Mouse (Mus musculus): ENCODE measurements around the gene Ubxn2a.
"Not testable (repeated sequence)": the region's sequence is repeated elsewhere in the genome, so short reads cannot be mapped to it uniquely, and the experiment has no call there.

Ubxn2a gene

DNA sequence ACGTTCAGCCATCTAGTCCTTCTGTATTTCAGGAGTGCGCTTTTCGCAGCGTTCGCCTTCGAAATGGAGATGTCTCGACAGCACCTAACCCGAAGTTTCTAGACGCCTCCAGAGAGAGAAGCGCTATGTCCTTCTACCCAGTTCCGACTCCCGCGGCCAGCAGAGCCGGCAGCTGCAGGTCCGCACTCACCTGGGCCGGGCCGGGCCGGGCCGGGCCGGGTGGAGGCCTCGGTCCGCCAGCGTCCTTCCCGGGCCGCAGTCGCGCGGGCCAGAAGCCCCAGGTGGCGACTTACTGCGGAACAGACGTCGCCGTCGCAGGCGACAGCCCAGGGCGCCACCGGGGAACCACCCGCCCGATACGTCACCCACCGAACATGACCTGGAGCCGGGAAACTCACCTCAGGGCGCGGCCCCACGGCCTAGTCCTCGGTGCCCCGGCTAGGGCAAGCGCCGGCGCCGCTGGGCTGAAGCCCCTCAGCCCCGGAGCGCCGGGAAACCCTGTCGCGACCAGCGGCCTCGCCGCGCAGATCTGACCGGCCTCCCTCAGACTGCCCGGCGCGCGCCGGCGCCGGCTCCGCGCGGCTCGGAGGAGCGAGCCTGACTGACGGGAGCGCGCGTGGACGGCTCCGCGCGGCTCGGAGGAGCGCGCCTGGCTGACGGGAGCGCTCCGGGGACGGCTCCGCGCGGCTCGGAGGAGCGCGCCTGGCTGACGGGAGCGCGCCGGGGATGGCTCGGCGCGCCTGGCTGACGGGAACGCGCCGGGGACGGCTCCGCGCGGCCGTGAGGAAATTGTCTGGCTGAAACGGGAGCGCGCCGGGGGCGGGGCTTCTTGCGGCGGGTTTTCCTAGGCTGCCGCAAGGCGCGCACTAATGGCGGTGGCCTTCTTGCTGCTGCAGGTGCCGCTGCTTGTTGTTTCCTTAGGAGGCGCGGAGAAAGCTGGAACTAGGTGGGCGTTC is at the start of gene Ubxn2a:
Gene Ubxn2a, minus strand, starts transcription at position 755 of the 956 bp plus-strand sequence.
- DNase-seq (ENCODE audit: low spot score in 2 of 2): peak; percentile 88 to 94

DNA sequence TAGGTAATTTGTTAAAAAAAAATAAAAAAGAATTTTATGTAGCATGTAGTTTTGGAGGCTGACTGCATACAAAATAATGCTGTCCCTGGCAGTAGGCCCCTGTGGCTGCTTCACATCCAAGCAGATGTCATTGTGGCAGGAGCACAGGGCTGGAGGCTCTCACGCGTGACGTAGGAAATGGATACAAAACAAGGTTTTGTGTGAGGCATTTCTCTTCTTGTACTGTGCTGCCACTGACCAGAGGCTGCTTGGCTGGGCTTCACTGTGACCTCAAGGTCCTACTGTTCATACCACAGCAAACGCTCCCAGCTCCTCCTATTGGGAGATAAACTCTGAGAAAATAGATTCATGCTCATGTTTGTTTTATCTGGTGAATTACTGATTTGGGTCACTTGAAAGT is 45.7 kb upstream of the Ubxn2a start:
- no peak for DNase-seq (ENCODE audit: low spot score in 2 of 2)

DNA sequence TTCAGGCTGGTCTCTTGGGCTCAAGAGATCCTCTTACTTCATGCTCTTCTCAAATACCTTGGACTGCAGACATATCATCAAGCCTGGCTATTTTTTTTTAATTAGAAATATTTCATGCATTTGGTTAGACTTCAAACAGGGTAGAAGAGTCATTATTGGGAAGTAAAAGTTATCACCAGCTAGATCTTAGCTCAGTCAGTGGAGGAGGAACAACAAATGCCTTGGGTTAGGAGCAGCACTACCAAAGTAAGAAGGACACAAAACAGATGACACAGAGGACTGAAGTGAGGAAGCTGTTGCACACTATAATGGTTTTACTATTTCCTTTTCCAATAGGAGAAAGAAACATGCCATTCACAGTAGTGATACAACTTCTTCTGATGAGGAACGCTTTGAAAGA is 44.8 kb upstream of the Ubxn2a start:
- DNase-seq (ENCODE audit: low spot score in 2 of 2): no peak

DNA sequence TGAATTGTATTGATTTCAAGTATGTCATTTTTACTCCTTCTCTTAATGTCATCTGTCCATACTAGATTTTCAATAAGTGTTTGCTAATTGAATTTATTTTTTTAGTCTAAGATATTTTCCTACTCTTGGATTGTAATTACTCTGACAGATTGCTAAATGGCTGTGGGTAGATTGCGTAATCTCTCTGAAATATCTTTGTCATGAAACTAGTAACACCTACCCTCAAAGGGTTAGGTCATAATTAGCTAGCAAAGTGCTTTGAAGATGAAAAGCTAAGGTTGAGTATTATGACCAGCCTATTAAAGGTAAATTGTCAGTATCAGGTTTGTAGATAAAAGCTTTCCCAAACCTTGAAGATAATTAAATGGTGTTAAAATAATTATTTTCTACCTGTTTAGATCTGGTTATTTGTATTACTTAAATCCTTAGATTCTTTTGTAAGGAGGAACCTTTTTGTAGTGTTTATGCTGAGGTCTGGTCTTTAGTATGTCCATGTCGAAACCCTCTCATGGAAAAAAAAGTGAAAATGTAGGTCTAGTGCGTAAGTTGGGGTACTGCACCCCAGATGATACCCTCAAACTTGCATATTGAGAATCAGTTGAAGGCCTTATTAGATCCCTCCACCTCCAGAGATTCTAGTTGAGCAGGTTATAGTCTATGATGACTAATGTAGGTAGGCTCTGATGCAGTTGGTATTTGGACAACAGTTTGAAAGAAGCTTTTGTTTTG is 23.5 kb upstream of the Ubxn2a start:
- no peak for DNase-seq (ENCODE audit: low spot score in 2 of 2)

DNA sequence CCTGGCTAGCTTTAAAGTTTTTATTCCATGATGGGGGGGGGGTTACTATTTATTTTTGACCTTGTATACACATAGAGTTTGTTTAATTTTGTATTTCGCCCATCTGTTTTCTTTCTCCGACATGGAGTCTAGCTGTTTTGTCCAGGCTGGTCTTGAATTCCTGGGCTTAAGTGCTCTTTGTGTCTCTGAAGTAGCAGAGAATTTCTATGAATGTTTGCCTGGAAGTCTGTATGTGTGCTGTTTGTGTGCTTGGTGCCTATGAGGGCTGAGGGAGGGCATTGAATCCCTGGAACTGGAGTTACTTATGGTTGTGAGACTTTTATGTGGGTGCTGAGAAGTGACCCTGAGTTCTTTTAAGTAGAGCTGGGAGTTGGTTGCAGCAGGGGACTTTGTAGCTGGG is 20.7 kb upstream of the Ubxn2a start:
- no peak for DNase-seq (ENCODE audit: low spot score in 2 of 2)

DNA sequence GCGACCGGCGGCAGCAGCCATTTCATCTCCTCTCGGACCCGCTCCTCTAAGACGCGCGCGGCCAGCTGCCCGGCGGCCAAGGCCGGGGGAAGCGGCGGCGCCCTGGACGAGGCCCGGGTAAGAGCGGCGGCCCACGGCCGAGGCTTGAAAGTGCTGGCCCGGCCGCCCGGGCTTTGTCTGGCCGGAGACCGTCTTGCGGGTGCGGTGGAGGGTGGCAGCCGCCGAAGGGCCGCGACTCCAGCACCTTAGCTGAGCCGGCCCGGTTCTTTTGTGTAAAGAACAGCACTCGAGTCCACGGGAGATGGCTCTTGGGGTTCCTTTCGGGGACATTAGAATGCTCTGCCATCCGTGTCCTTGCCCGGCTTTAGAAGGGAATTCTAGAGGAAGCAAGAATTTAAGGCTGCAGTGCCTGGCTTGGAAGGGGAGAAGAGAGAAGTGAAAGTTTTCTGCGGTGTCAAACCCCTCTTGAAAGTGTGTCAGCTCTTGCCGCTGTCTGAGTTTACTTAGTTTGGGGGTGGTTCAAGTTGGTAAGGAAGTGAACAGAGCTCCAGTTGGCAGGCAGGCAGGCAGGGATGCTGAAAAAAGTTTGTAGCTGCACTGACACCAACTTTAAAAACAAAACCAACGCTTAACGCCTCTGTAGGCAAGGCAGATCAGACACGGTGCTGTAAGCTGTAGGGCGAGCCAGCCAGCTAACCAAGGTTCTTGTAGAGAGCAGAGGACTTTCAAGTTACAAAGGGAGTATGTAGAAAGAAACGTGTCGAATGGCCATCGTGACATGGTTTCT is 10.5 kb upstream of the Ubxn2a start:
- peak; percentile 51 to 57 for DNase-seq (ENCODE audit: low spot score in 2 of 2)

DNA sequence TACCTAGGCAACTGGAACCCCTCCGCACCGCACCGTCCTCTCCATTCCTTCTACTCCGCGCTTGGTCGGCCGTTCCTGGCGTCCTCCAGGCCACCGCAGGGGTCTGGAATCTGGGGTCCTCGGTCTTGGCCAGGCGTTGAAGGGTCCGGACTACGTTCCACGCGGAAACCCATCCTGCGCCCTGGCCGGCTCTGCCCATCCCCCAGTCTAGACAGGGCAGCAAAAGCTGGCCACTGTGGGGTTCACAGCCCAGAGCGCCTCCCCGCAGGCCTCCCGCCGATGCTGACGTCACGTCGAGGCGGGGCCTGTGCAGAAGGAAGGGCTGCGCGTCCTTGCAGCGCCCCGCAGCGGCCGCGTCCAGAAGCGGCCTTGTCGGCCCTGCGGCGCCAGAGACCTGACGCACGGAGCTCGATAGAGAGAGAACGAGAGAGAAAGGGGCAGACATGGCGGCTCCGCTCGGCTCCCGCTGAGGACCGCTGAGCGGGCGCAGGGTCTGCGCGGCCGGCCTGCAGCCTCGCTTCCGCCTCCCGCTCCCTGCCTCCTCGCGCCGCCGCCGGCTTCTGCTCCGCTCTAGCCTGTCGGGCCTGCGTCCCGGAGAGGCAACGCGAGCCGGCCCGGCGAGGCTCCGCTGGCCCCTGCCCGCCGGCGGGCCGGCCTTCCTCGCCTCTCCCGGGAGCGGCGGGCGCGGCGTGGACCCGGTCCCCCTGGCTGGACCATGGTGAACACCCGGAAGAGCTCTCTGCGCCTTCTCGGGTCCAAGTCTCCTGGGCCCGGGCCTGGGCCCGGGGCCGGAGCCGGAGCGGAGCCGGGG is 9.7 kb upstream of the Ubxn2a start, which contains the start of gene Atad2b:
Gene Atad2b, plus strand, starts transcription at position 360 of the 811 bp plus-strand sequence.
- peak; percentile 94 to 96 for DNase-seq (ENCODE audit: low spot score in 2 of 2)

DNA sequence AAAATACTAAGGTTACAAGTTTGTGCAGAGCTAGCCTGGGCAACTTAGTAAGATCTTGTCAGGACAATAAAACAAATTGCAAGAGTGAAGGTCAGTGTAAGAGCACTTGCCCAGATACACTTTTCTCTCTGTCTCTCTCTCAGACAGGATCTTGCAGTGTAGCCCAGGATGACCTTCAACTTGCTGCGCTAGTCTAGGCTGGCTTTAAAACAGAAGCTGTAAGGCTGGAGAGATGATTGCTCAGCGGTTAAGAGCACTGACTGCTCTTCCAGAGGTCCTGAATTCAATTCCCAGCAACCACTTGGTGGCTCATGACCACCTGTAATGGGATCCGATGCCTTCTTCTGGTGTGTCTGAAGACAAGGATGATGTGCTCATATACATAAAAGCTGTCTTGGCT is 7.4 kb upstream of the Ubxn2a start:
- no peak for DNase-seq (ENCODE audit: low spot score in 2 of 2)

DNA sequence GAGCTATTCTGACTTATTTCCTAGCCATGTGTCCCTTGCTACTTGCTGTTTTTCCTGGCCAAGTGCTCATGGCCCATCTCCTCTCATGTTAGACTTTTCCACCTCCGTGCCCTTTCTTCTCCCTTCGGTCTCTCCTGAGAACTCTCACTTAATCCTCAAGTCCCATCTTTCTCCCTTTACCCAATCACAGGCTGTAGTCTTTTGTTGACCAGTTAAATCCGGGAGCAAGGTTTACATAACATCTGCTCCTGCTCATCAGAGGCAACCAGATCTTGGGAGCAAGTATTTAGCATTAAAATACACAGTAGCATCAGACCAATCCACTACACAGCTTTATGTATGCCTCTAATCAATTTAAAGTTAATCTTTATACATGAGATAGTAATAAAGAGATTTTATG is 6.9 kb upstream of the Ubxn2a start:
- DNase-seq (ENCODE audit: low spot score in 2 of 2): no peak

DNA sequence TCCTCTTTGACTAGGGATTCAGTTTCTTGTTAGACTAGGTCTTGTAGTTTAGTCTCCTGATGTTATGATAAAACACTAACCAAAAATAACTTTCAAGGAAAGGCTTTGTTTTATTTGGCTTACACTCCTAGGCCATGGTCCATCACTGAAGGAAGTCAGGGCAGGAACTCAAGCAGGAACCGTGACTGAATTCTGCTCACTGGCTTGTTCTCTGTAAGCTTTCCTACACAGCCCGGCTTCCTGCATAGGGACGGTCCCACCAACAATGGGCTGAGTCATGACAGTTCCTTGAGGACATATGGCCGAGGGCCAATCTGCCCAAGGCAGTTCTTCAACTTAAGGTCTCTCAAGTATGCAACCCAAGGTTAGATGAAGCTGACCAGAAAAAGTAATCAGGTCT is 4.2 kb upstream of the Ubxn2a start:
- no peak for DNase-seq (ENCODE audit: low spot score in 2 of 2)

DNA sequence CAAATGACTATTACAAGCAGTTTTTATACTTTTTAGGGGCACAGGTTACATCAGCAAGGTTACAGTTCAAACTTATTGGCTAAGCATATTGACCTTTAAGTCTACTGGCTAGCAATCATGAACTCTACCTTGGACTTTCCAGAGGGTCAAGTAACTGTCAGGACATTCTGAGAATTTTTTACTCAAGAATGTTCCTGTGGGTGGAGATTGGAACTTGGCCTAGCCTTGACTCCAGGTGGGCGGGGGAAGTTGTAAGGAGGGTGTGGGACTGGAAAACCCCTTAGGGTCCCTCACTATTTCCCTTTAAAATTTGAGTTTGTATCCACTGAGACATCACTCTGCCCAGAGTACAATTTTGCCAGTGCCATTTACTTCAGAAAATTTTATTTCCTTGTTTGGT is 3.0 kb upstream of the Ubxn2a start:
- DNase-seq (ENCODE audit: low spot score in 2 of 2): not testable (repeated sequence)

DNA sequence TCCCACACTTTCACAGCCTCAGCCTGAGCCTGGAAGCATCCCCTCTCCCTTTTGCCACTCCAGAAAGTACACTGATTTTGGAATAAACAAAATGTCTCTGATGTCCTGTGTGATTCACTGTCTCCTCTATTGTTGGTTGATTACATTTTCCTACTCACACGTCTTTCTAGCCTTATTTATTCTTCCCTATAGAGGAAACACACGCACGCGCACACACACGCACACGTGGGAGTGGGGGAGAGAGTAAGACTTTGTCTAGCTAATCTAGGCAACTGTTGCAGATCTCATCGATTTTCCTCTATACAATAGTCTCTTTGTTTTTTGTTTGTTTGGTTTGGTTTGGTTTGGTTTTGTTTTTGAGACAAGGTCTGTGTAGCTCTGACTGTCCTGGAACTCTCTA is 886 bp upstream of the Ubxn2a start:
- DNase-seq (ENCODE audit: low spot score in 2 of 2): no peak

DNA sequence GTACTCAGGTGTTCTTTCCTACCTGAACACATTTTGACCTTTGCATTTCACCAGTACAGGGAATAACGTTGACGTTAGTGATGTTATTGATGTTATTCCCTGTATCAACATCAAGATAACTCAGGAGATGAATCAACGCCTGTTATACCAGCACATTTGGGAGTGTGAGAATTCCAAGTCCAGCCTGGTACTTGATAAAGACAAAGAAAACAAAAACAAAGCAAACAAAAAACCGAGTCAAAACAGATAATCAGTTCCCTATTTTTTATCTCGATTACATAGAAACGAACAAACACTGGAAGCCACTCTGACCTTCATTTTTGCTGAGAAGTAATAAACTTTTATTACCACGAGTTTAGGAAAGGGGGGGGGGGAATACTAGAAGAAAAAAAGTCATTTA is 1.0 kb downstream of the Ubxn2a start:
- DNase-seq (ENCODE audit: low spot score in 2 of 2): no peak

DNA sequence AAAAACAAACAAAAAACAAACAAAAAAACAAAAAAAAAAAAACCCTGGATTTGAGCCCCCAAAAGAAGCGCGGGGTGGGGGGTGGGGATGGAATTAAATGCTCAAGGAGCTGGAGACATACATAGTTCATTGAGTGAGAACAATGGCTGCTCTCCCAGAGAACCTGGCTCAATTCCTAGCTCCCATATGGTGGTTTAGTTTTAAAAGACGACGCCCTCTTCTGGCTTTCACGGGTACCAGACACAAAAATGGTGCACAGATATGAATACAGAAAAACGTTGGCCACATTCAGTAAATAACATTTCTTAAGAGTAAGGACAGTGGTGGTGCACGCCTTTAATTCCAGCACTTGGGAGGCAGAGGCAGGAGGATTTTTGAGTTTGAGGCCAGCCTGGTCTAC is 1.6 kb downstream of the Ubxn2a start:
- no peak for DNase-seq (ENCODE audit: low spot score in 2 of 2)

DNA sequence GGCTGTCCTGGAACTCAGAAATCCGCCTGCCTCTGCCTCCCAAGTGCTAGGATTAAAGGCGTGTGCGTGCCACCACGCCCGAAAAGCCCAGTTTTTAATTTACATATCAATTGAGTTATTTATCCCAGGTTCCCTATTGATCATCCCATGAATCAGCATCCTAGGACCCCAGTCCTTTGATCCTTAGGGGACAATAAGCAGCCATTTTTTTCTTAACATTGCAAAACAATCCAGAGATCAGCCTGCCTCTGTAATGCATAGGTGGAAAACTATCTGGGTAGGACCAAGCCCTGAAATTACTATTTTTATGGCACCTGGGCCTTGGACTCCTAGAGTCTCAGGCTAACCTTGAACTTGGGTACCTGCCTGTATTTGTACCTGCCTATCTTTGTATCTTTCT is 9.5 kb downstream of the Ubxn2a start:
- no peak for DNase-seq (ENCODE audit: low spot score in 2 of 2)

DNA sequence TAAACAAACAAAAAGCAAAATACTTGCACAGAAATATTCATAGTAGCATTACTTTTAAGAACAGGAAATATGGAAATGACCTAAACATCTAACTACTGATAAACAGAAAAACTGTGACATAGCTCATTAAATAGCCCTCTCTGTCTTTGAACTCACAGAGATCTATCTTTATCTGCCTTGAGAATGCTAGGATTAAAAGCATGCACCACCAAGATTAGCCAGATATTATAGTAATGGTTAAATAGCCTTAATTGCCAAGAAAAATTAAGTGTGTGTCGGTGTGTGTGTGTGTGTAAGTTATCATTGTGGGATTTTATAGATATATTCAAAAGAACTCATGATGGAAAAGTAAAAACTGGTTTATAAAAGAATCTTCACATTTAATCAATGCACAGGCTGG is 17.6 kb downstream of the Ubxn2a start:
- no peak for DNase-seq (ENCODE audit: low spot score in 2 of 2)

DNA sequence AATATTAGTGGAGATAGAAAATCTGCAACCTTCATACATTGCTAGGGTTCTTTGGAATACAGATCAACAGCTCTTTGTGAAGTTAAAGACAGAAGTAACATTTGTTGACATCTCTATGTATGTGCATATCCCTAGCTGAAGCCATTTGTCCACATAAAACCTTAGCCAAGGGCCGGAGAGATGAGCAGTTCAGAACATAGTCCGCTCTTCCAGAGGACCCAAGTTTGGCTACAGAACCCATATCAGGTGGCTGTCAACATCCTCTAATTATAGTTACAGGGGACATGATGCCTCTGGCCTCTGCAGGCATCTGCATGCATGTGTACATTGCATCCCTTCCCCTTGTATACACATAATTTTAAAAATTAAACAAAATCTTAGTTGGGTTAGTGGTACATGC is 18.3 kb downstream of the Ubxn2a start:
- DNase-seq (ENCODE audit: low spot score in 2 of 2): no peak

DNA sequence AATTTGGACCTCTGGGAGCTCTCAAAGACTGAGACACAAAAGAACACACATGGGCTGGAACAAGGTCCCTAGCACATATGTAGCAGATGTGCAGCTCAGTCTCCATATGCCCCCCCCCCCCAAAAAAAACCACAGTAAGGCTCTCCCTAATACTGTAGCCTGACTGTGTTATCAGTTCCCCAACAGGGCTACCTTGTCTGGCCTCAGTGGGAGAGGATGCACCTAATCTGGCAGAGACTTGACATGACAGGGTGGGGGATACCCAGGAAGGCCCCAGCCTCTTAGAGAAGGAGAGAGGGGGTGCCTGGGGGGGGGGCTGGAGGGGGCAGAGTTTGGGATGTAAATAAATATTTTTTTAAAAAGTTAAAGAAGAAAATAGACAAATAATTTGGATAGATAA is 18.8 kb downstream of the Ubxn2a start:
- DNase-seq (ENCODE audit: low spot score in 2 of 2): no peak

DNA sequence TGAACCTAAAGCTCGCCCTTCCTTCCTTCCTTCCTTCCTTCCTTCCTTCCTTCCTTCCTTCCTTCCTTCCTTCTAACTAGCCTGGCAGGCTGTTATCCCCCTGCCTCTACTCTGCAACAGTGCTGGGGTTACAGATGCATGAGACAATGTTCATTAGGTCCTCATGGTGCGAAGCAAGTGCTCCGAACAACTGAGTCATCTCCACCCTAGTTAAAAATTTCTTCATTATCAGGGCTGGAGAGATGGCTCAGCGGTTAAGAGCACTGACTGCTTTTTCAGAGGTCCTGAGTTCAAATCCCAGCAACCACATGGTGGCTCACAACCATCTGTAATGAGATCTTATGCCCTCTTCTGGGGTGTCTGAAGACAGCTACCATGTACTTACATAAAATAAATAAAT is 20.9 kb downstream of the Ubxn2a start:
- not testable (repeated sequence) for DNase-seq (ENCODE audit: low spot score in 2 of 2)

DNA sequence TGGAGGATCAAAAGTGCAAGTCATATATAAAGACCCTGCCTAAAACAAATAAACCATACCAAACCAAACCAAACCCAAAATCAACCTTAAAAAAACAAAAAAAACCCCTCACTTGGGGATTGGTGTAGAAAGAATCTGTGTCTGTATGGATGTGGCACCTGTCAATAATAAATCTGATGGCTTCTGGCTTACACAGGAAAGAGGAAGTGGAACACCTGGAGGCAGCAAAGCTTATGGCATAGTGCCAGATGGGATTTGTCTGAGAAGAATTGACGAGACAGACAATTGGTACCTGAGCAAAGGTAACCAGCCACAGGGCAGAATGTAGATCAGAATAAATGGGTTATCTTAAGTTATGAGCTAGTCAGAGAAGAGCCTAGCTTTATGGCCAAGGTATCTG is 22.4 kb downstream of the Ubxn2a start:
- no peak for DNase-seq (ENCODE audit: low spot score in 2 of 2)

DNA sequence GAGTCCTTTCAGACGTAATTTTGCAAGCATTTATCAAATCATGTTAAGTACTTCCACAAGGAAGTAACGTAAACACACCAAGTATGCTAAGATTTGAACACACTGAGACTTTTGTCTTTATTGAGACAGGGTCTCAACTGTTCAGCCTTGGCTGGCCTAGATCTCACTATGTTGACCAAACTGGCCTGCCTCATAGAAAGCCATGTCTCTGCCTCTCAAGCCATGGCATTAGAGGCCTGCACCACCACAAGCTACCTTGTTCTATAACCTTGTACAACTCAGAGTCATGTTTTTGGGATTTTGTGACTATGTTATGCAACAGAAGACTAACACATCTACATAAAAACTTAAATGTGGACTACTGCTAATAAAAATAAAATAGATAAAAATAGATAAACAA is 25.4 kb downstream of the Ubxn2a start:
- DNase-seq (ENCODE audit: low spot score in 2 of 2): no peak

Measured in urinary bladder, postnatal 36 days (tissue).